Mouse (Mus musculus): ENCODE results near the gene Hrc. TPM values are rescaled to one million over a fixed set of nuclear protein-coding genes. Genes with fewer than 3 reads are reported as not detected.

The Hrc gene
- total and polyA plus RNA-seq, 3 experiments = 0.10 to 0.21 TPM; not detected in 1

DNA sequence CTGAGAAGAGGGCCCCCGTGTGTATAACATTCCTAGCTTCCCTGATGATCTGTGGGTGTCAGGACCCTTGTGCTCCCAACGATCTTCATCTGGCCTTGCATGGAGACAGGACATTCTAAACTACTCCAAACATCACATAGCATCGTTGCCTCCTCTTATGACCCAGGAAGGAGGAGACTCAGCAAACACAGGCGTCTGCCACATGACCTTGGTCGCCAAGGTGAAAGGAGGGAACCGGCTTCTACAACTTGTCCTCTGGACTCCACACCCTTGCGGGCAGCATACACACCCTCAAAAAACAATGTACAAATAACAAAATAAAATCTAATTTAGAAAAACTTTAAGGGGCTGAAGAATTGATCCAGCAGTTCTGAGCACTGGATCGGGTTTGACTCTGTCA, 23.1 kb upstream of the Hrc start:
- dilution Hi-C loops (cut with MboI; ENCODE audit: extremely low pct_ligation_motif_present, extremely low pct_unique_long_range_greater_than_20kb, low sequenced_read_pairs) = no loop called here
- H3K4me3 ChIP-seq (replicated peaks in 1 of 3; ENCODE audit: low read depth in 2 of 3, low read length in 2 of 3, poor library complexity in 1 of 3) = no peak overlapping the region
- no peak for DNase-seq (ENCODE audit: extremely low read depth)

DNA sequence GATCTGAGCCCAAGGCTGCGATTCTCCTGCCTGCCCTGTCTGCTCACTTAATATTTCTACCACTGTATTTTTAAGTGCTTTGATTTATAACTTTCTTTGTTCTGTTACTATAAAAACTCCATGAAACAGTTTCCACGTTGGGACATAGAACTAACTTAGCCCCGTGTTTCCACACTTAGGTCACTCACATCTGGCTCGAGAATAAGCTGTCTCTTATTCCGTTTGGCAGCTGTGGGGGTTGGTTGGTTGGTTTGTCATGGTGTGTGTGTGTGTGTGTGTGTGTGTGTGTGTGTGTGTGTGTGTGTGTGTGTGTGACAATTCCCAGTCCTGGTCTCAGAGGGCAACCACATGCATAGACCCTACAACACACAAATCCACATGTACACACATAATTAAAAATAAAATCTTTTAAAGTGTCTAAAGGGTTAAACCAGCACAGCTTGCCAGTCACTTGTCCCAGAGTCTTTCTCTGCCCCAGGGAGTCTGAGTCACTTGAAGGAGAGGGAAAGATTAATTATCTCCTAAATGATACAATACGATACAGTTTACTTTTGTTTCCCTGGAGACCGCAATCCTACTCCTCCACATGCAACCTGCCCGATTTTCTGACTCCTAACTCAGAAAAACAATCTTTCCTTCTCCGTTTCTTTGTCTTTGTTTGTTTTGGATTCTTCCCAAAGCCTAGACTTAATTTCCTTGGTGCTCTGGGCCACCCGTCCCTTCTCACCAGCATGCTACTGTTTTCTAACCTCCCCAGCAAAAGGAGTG, 22.2 kb upstream of the Hrc start:
- H3K9ac ChIP-seq (ENCODE audit: insufficient read depth, low read depth) = no peak overlapping the region
- peaks cover 1% of the 10 kb centered on the region for H3K27me3 ChIP-seq (replicated peaks)
- no peak overlapping the region for H3K4me2 ChIP-seq (ENCODE audit: insufficient read depth, low read depth, poor library complexity, severe bottlenecking)
- dilution Hi-C loops (cut with MboI; ENCODE audit: extremely low pct_ligation_motif_present, extremely low pct_unique_long_range_greater_than_20kb, low sequenced_read_pairs) (no loop called here), in situ Hi-C loops (cut with MboI; ENCODE audit: low pct_ligation_motif_present, low pct_unique_long_range_greater_than_20kb, low sequenced_read_pairs) (no loop called here)
- peaks cover 5 to 16% of the 10 kb centered on the region in 2 experiments for H3K4me1 ChIP-seq (ENCODE audit: control insufficient read depth in 1 of 2, insufficient read depth in 2 of 2)
- no peaks in the 10 kb centered on the region for H3K9me3 ChIP-seq (replicated peaks; ENCODE audit: low read length)
- H3K36me3 ChIP-seq (replicated peaks in 1 of 2; ENCODE audit: control insufficient read depth in 1 of 2, insufficient read depth in 1 of 2, low read length in 1 of 2) = peaks cover 0 to 6% of the 10 kb centered on the region in 2 experiments
- TF ChIP-seq MAX (IDR thresholded peaks at IDR 0.05; ENCODE audit: low read length) (no peak), MXI1 (IDR thresholded peaks at IDR 0.05; ENCODE audit: low read depth, low read length) (no peak), ZNF384 (IDR thresholded peaks at IDR 0.05; ENCODE audit: low read depth, low read length) (no peak), JUND (conservative IDR thresholded peaks at IDR 0.05; ENCODE audit: low read depth, low read length) (no peak), JUN (IDR thresholded peaks at IDR 0.05; ENCODE audit: insufficient read depth, low read depth, low read length) (no peak), RAD21 (IDR thresholded peaks at IDR 0.05; ENCODE audit: low read depth, low read length) (no peak), ZC3H11A (IDR thresholded peaks at IDR 0.05; ENCODE audit: low read depth, low read length) (no peak), MYC (IDR thresholded peaks at IDR 0.05; ENCODE audit: low read depth, low read length) (no peak), BHLHE40 (IDR thresholded peaks at IDR 0.05; ENCODE audit: low read depth, low read length) (no peak), IRF4 (IDR thresholded peaks at IDR 0.05; ENCODE audit: low read depth, low read length) (no peak), PAX5 (IDR thresholded peaks at IDR 0.05; ENCODE audit: low read length) (no peak)
- no peak for DNase-seq (ENCODE audit: extremely low read depth)
- no peak overlapping the region for H3K4me3 ChIP-seq (replicated peaks in 1 of 3; ENCODE audit: low read depth in 2 of 3, low read length in 2 of 3, poor library complexity in 1 of 3)
- no peak overlapping the region for H3K27ac ChIP-seq (ENCODE audit: insufficient read depth, low read depth)
- H3K79me2 ChIP-seq (replicated peaks; ENCODE audit: control insufficient read depth, extremely low read depth, insufficient read depth, poor library complexity, severe bottlenecking) = no peaks in the 10 kb centered on the region

More for the DNA sequence above, 23.1 kb upstream of the Hrc start:
- in situ Hi-C loops (cut with MboI; ENCODE audit: low pct_ligation_motif_present, low pct_unique_long_range_greater_than_20kb, low sequenced_read_pairs) = no loop called here
- Histone ChIP-seq H3K36me3 (replicated peaks in 1 of 2; ENCODE audit: control insufficient read depth in 1 of 2, insufficient read depth in 1 of 2, low read length in 1 of 2) (peaks cover 0 to 6% of the 10 kb centered on the region in 2 experiments), H3K4me1 (ENCODE audit: control insufficient read depth in 1 of 2, insufficient read depth in 2 of 2) (peaks cover 5 to 18% of the 10 kb centered on the region in 2 experiments), H3K4me2 (ENCODE audit: insufficient read depth, low read depth, poor library complexity, severe bottlenecking) (no peak overlapping the region), H3K27ac (ENCODE audit: insufficient read depth, low read depth) (no peak overlapping the region), H3K9ac (ENCODE audit: insufficient read depth, low read depth) (no peak overlapping the region), H3K27me3 (replicated peaks) (peaks cover 1% of the 10 kb centered on the region), H3K9me3 (replicated peaks; ENCODE audit: low read length) (no peaks in the 10 kb centered on the region), H3K79me2 (replicated peaks; ENCODE audit: control insufficient read depth, extremely low read depth, insufficient read depth, poor library complexity, severe bottlenecking) (no peaks in the 10 kb centered on the region)
- no peak for TF ChIP-seq GABPA (IDR thresholded peaks at IDR 0.05; ENCODE audit: insufficient replicate concordance, low read depth, low read length)
- no peak for TF ChIP-seq CTCF (conservative IDR thresholded peaks at IDR 0.05 in 1 of 2, IDR thresholded peaks at IDR 0.05 in 1 of 2; ENCODE audit: low read depth in 2 of 2, low read length in 2 of 2)
- no peak for TF ChIP-seq ZNF384 (IDR thresholded peaks at IDR 0.05; ENCODE audit: low read depth, low read length)
- no peak for TF ChIP-seq TCF12 (IDR thresholded peaks at IDR 0.05; ENCODE audit: low read depth, low read length)
- TF ChIP-seq UBTF (IDR thresholded peaks at IDR 0.05; ENCODE audit: low read depth, low read length) = no peak
- no peak for TF ChIP-seq ZC3H11A (IDR thresholded peaks at IDR 0.05; ENCODE audit: low read depth, low read length)
- TF ChIP-seq USF1 (IDR thresholded peaks at IDR 0.05; ENCODE audit: low read depth, low read length) = no peak
- no peak for TF ChIP-seq EP300 (IDR thresholded peaks at IDR 0.05; ENCODE audit: low read length)
- no peak for TF ChIP-seq MAZ (IDR thresholded peaks at IDR 0.05; ENCODE audit: low read depth, low read length)
